Mouse (Mus musculus) embryonic facial prominence, embryonic 14.5 days (tissue): ENCODE results near the gene Nelfb. TPM values are rescaled to one million over a fixed set of nuclear protein-coding genes. Genes with fewer than 3 reads are reported as not detected.
A peak's percentile ranks its signal among the peaks of the same experiment; 100 is the strongest.
"Not testable (repeated sequence)": the region's sequence is repeated elsewhere in the genome, so short reads cannot be mapped to it uniquely, and the experiment has no call there.

Source experiments
- ATAC-seq: fragments of 200-750 bp; cut with Nextera tagmentation; 2 replicates; pipeline ENCODE4 v1.8.0; 2017; ENCODE audit warnings: low read depth, moderate number of reproducible peaks, moderate TSS enrichment
- DNase-seq: peaks from one replicate; pipeline ENCODE4 v3.0.0-alpha.2; 2015; ENCODE audit warnings: low spot score
- H3K27ac ChIP-seq: fragments of 300-500 bp; sonication (generic); replicated peaks from 2 replicates; pipeline ENCODE4 v1.5.1; 2014; ENCODE audit warnings: low read depth, mild to moderate bottlenecking, low read length, moderate library complexity
- H3K27me3 ChIP-seq: fragments of 300-500 bp; sonication (generic); replicated peaks from 2 replicates; pipeline ENCODE4 v1.6.1; 2014; ENCODE audit warnings: low read length; ENCODE audit not compliant: control insufficient read depth, insufficient read depth
- H3K36me3 ChIP-seq: fragments of 300-500 bp; sonication (generic); 2 replicates; pipeline ENCODE4 v1.6.1; 2014; ENCODE audit warnings: low read length, mixed read lengths; ENCODE audit not compliant: control insufficient read depth, insufficient read depth
- H3K4me1 ChIP-seq: fragments of 300-500 bp; sonication (generic); 2 replicates; pipeline ENCODE4 v1.6.1; 2014; ENCODE audit warnings: antibody characterized with exemption, low read length; ENCODE audit not compliant: control insufficient read depth, insufficient read depth
- H3K4me2 ChIP-seq: fragments of 300-500 bp; sonication (generic); 2 replicates; pipeline ENCODE4 v1.6.1; 2014; ENCODE audit warnings: low read depth, mild to moderate bottlenecking, low read length, moderate library complexity, mixed read lengths
- H3K4me3 ChIP-seq: fragments of 300-500 bp; sonication (generic); 2 replicates; pipeline ENCODE4 v1.5.1; 2014; ENCODE audit warnings: low read depth, mild to moderate bottlenecking, low read length
- H3K9ac ChIP-seq: fragments of 300-500 bp; sonication (generic); 2 replicates; pipeline ENCODE4 v1.6.1; 2014; ENCODE audit warnings: low read depth, mild to moderate bottlenecking, low read length, moderate library complexity, mixed read lengths
- H3K9me3 ChIP-seq: fragments of 300-500 bp; sonication (generic); 2 replicates; pipeline ENCODE4 v1.6.1; 2016; ENCODE audit warnings: low read length; ENCODE audit not compliant: control insufficient read depth
- WGBS: fragments of 180-500 bp; shearing (Covaris S2); extraction: QIAGEN DNeasy Blood & Tissue Kit; methylation state at CpG from one replicate; pipeline ENCODE4 v1.1.7; 2014; 5-methylcytosine and 5-hydroxymethylcytosine counted together
- polyA plus RNA-seq: library from polyadenylated mRNA; unstranded; fragments of >200 nt; fragmentation: Nextera tagmentation; extraction: Ambion mirVana; gene quantifications from 2 replicates; pipeline ENCODE4 v1.2.1, GENCODE M21; 2014

The Nelfb gene
- polyA plus RNA-seq = 76.8 and 94.4 TPM in 2 replicates

DNA sequence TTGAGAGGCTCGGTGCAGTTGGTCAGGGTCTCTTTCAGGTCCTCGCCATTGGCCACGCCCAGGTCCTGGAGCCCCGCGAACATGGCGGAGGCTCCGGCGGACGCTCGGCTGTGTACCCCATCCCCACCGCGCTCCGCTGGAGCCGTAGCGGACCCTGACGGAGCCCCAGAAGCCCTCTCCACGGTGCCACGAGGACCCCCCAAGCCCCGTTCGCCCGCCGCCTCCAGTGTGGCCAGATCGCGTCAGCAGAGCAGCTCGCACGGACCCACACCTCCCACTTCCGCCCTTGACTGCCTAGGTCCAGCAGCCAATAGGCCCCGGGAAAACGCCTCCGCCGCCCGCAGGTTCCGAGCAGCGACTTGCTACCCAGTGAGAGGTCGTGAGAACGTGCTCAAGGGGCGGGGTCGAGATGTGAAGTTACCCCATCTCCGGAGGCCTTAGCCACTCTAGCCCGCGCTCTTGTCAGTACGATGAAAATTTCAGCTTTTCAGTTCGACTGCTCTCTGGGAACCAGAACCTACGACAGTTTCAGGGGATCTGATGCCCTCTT lies at the start of gene Nelfb:
Gene Nelfb (minus strand): TSS at position 369 of the 550 bp plus-strand sequence.
- DNase-seq (peak; percentile 96), ATAC-seq (peak; percentile 97)
- Histone ChIP-seq H3K9me3 (no peaks in the 10 kb centered on the region), H3K27ac (peak within 1 kb of the TSS; percentile 91), H3K4me3 (peak within 1 kb of the TSS; percentile 85), H3K4me1 (peaks cover 11% of the 10 kb centered on the region), H3K27me3 (no peaks in the 10 kb centered on the region), H3K36me3 (peaks cover 26% of the 10 kb centered on the region), H3K4me2 (peak within 1 kb of the TSS; percentile 74), H3K9ac (peak within 1 kb of the TSS; percentile 88)
- 0% methylated on average over 25 of the region's 44 CpGs for WGBS

DNA sequence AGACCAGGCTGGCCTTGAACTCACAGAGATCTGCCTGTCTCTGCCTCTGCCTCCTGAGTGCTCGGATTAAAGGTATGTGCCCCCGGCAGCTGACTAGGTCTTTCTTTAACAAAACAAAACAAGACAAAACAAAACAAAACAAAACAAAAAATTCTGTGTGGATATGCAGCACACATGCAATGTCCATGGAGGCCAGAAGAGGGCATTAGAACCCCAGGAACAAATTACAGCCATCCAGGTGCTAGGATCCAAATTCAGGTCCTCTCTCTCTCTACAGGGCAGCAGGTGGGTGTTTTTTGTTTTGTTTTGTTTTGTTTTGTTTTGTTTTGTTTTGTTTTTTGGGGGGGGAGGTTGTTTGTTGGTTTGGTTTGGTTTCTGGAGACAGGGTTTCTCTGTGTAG lies 47.6 kb upstream of the Nelfb start:
- 51% methylated on average over 2 of the region's 2 CpGs for WGBS
- no peak for ATAC-seq
- H3K27me3 ChIP-seq = peaks cover 11% of the 10 kb centered on the region

DNA sequence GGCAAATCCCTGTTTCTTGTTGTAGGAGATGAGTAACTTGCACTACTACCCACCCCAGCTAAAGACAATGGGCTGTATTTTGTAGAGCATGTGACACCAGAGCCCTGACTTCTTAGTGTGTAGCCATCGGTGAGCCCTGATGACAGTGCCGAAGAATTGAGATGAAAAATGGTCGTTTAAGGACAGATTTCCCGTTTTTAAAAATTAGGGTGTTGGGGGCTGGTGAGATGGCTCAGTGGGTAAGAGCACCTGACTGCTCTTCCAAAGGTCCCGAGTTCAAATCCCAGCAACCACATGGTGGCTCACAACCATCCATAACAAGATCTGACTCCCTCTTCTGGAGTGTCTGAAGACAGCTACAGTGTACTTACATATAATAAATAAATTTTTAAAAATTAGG lies 46.0 kb upstream of the Nelfb start:
- H3K27me3 ChIP-seq, ATAC-seq, H3K9me3 ChIP-seq, H3K9ac ChIP-seq, H3K4me3 ChIP-seq, H3K36me3 ChIP-seq, H3K27ac ChIP-seq, DNase-seq, H3K4me2 ChIP-seq: not testable (repeated sequence)
- 81% methylated on average over 5 of the region's 5 CpGs for WGBS
- H3K4me1 ChIP-seq = peaks cover 13% of the 10 kb centered on the region; the same call in 1 of the 2 replicates

More for the DNA sequence above, 47.6 kb upstream of the Nelfb start:
- Histone ChIP-seq H3K4me1 (peaks cover 22% of the 10 kb centered on the region), H3K9ac (no peak overlapping the region), H3K36me3 (no peaks in the 10 kb centered on the region), H3K4me3 (no peak overlapping the region), H3K4me2 (no peak overlapping the region), H3K9me3 (no peaks in the 10 kb centered on the region), H3K27ac (no peak overlapping the region)
- no peak for DNase-seq

DNA sequence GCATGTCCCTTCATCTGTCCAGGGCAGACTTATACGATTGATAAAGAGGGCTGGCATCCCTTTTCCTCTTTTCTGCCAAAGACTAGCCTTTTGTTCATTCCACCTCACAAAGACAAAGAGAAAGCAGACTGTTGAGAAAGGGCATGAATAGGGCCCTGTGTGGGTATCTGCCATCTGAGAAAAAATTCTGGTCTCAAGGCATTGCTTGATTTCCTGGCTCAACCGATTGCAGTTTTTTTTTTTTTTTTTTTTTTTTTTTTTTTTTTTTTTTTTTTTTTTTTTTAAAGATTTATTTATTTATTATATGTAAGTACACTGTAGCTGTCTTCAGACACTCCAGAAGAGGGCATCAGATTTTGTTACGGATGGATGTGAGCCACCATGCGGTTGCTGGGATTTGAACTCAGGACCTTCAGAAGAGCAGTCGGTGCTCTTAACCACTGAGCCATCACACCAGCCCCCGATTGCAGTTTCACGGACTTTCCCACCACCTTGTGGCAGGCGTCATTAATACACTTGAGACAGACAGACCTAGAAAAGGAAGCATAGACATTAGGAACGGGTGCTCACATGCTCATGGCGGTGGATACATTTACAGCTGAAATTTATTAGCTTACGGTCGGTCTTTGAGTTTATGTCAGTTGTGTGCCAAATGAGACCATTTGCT lies 45.3 kb upstream of the Nelfb start:
- H3K27ac ChIP-seq, DNase-seq, H3K27me3 ChIP-seq, H3K4me1 ChIP-seq, H3K9me3 ChIP-seq, ATAC-seq, H3K36me3 ChIP-seq: not testable (repeated sequence)
- peak overlapping the region; percentile 90 for H3K4me2 ChIP-seq
- H3K4me3 ChIP-seq = peak overlapping the region; percentile 78
- H3K9ac ChIP-seq = peak overlapping the region; percentile 77; the same call in 1 of the 2 replicates
- WGBS = 56% methylated on average over 10 of the region's 12 CpGs

DNA sequence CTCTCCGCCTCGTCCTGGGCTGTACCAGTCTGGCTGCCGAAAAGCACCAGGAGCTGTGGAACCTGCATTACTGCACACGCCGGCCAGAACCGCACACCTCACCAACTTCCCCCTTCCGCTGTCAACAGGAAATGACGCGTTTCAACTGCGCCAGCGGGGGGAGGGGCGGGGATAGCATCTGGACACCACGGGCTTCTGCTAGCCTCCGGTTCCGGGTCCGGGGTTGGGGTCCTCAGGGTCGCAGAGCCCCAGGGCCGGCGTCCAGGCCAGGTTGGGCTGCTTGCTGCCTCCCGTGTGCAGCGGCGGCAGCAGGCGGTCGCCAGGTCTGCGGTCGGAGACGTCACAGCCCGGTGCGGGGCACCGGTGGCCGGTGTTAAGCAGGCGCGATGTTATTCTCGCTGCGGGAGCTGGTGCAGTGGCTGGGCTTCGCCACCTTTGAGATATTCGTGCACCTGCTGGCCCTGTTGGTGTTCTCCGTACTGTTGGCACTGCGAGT lies 44.0 kb upstream of the Nelfb start, which contains the start of gene Tmem203:
Gene Tmem203 (plus strand): TSS at position 156 of the 496 bp plus-strand sequence.
- Histone ChIP-seq H3K4me2 (peak within 1 kb of the TSS; percentile 90), H3K27ac (peak within 1 kb of the TSS; percentile 65), H3K9ac (peak within 1 kb of the TSS; percentile 77), H3K9me3 (no peaks in the 10 kb centered on the region), H3K36me3 (peaks cover 12% of the 10 kb centered on the region; the same call in 1 of the 2 replicates), H3K4me1 (peaks cover 10% of the 10 kb centered on the region; the same call in 1 of the 2 replicates), H3K27me3 (no peaks in the 10 kb centered on the region), H3K4me3 (peak within 1 kb of the TSS; percentile 78)
- 0% methylated on average over 20 of the region's 39 CpGs for WGBS
- peak; percentile 92 for DNase-seq
- peak; percentile 93 for ATAC-seq

DNA sequence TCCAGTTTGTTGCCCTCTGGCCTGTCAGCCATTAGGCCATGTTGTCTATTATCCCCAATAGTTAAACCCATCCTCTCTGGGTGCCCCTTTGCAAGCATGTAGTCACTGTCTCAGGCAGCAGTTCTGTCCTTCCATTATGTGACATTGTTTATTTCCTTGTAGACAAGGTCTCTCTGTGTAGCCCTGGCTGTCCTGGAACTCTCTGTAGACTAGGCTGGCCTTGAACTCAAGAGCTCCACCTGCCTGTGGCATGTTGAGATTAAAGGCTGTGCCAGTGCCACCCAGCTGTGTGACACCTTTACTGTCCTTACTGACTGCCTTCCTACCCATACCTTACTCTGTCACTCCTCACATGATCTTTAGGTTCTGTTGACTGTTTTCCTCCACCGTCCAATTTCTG lies 41.0 kb upstream of the Nelfb start:
- DNase-seq (no peak), ATAC-seq (no peak)
- peaks cover 10% of the 10 kb centered on the region; the same call in 1 of the 2 replicates for H3K4me1 ChIP-seq
- H3K9me3 ChIP-seq = no peaks in the 10 kb centered on the region
- no peak overlapping the region for H3K9ac ChIP-seq
- peaks cover 36% of the 10 kb centered on the region for H3K36me3 ChIP-seq
- H3K27ac ChIP-seq = no peak overlapping the region
- H3K27me3 ChIP-seq = no peaks in the 10 kb centered on the region
- no peak overlapping the region for H3K4me2 ChIP-seq
- WGBS = 76% methylated on average over 1 of the region's 1 CpGs
- H3K4me3 ChIP-seq = no peak overlapping the region

DNA sequence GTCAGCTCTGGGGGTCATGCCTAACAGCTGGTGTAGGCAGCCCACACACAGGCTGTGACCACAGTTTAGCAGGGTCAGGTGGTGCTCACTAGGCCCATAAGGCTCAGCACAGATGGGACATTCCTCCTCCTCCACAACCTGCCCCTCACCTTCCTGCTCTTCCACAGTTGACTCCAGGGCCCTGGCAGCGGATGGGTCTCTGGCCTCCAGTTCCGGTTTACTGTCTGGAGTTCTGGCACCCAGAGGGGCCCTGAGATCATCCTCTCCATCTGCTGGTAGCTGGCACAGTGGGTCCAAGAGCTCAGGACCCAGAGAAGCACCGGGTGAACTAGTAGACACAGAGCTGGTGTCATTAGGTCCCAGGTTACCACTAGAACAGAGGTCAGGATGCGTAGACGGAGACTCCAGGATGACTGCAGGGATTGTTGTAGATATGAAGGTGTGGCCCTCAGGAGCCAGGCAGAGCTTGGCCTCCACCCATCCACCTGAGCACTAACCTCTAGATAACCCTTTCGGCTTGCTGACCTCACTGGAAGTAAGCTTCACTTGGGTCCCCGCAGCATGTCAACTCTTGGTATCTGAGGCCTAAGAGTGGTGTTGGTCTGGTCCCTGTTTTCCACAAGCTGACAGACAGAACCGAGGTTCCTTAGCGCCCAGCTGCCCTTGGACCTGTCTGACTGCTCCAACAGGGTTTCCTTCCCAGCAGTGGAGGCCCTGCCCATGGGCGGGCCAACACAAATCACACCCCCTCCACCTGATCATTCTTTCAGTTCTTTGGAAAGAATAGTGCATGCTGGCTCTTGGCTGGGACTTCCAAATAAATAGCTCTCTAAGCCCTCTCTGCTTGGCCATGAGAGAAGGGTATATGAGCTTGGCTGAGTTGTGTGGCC lies 35.1 kb upstream of the Nelfb start, which contains the start of gene AL732309.1:
Gene AL732309.1 (minus strand): TSS at position 681 of the 890 bp plus-strand sequence.
- no peak within 1 kb of the TSS for H3K4me2 ChIP-seq
- H3K4me3 ChIP-seq = no peak within 1 kb of the TSS
- no peaks in the 10 kb centered on the region for H3K9me3 ChIP-seq
- WGBS = 89% methylated on average over 10 of the region's 10 CpGs
- H3K9ac ChIP-seq = no peak within 1 kb of the TSS
- no peak for DNase-seq
- no peak for ATAC-seq
- peaks cover 39% of the 10 kb centered on the region for H3K36me3 ChIP-seq
- peaks cover 10% of the 10 kb centered on the region for H3K27me3 ChIP-seq
- H3K27ac ChIP-seq = no peak within 1 kb of the TSS
- H3K4me1 ChIP-seq = peaks cover 4% of the 10 kb centered on the region

DNA sequence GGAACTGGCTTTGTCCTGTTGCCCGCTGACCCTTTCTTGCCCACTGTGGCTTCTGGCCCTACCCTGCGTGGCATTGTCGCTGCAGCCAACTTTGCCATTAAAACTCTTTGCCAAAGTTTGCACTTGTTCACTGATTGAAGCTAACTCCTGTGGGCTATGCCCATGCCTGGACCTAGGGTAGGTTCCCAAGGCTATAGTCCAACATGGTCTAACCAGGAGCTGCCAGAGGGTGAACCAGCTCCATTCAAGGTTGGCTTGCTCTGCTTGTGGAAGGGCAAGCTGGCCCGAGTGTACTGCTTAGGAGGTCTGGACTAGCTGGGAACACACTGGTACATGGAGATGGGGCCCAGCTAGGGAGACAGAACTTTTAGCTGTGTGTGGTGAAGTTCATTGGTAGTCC lies 32.9 kb upstream of the Nelfb start:
- DNase-seq (no peak), ATAC-seq (no peak)
- no peaks in the 10 kb centered on the region for H3K9me3 ChIP-seq
- H3K4me1 ChIP-seq = peaks cover 15% of the 10 kb centered on the region
- no peak overlapping the region for H3K4me2 ChIP-seq
- WGBS = 92% methylated on average over 4 of the region's 4 CpGs
- H3K4me3 ChIP-seq = no peak overlapping the region
- peaks cover 22% of the 10 kb centered on the region for H3K36me3 ChIP-seq
- no peak overlapping the region for H3K9ac ChIP-seq
- H3K27me3 ChIP-seq = peaks cover 13% of the 10 kb centered on the region
- no peak overlapping the region for H3K27ac ChIP-seq
